Mouse (Mus musculus) spleen, adult 2 months (tissue): ENCODE results near the gene Tgif2. TPM values are rescaled to one million over a fixed set of nuclear protein-coding genes. Genes with fewer than 3 reads are reported as not detected.
A peak's percentile ranks its signal among the peaks of the same experiment; 100 is the strongest.
"Not testable (repeated sequence)": the region's sequence is repeated elsewhere in the genome, so short reads cannot be mapped to it uniquely, and the experiment has no call there.

Experiments
- DNase-seq, 2 experiments: peaks; one replicate each; pipeline versions ENCODE4 v3.0.0 to v3.0.0-alpha.2; 2012 to 2021; ENCODE audit warnings: low spot score in 2 of 2, low read depth in 1 of 2
- H3K27ac ChIP-seq: fragments of 200-500 bp; 2 replicates; pipeline ENCODE4 v1.5.1; 2012; ENCODE audit warnings: low read length, inconsistent platforms; ENCODE audit not compliant: insufficient read depth
- H3K27me3 ChIP-seq: fragments of 200-500 bp; 2 replicates; pipeline ENCODE4 v1.6.1; 2012; ENCODE audit warnings: mild to moderate bottlenecking, moderate library complexity, low read length, inconsistent platforms; ENCODE audit not compliant: control insufficient read depth, insufficient read depth
- H3K36me3 ChIP-seq: fragments of 200-500 bp; 2 replicates; pipeline ENCODE4 v1.6.1; 2012; ENCODE audit warnings: mild to moderate bottlenecking, low read length, inconsistent platforms; ENCODE audit not compliant: control insufficient read depth, insufficient read depth
- H3K4me1 ChIP-seq: fragments of 200-500 bp; 2 replicates; pipeline ENCODE4 v1.6.1; 2011; ENCODE audit warnings: inconsistent platforms; ENCODE audit not compliant: control insufficient read depth, insufficient read depth, insufficient read length
- H3K4me3 ChIP-seq: fragments of 200-500 bp; 2 replicates; pipeline ENCODE4 v1.5.1; 2011; ENCODE audit warnings: mild to moderate bottlenecking, inconsistent platforms; ENCODE audit not compliant: insufficient read depth, insufficient read length; ENCODE audit errors: extremely low read depth
- CTCF ChIP-seq: fragments of 200-500 bp; IDR thresholded peaks from 2 replicates; pipeline ENCODE4 v1.5.1; 2011; ENCODE audit warnings: mild to moderate bottlenecking, inconsistent platforms; ENCODE audit not compliant: insufficient read depth, insufficient read length, insufficient replicate concordance; ENCODE audit errors: extremely low read depth
- POLR2A ChIP-seq: fragments of 200-500 bp; IDR thresholded peaks from 2 replicates; pipeline ENCODE4 v1.6.1; 2011; ENCODE audit warnings: low read depth, low read length, inconsistent platforms
- WGBS: fragments of 180-500 bp; shearing (Covaris S2); methylation state at CpG from one replicate; pipeline ENCODE4 v1.1.7; 2018; 5-methylcytosine and 5-hydroxymethylcytosine counted together
- polyA plus RNA-seq: library from polyadenylated mRNA; depleted of rRNA; stranded (reverse); fragments of >200 nt; gene quantifications from 2 replicates; pipeline ENCODE4 v1.2.3, GENCODE M21; 2012

The Tgif2 gene
- polyA plus RNA-seq, 1 experiment: 11.8 TPM

- H3K4me3 ChIP-seq: no peak overlapping the region
- no peaks in the 10 kb centered on the region for H3K4me1 ChIP-seq
- no peaks in the 10 kb centered on the region for H3K36me3 ChIP-seq
- no peaks in the 10 kb centered on the region for H3K27me3 ChIP-seq
- peak in 1 of 2 experiments; percentile 29 for DNase-seq
- H3K27ac ChIP-seq: no peak overlapping the region
- 2% methylated on average over 2 of the region's 2 CpGs for WGBS
- TF ChIP-seq POLR2A (no peak), CTCF (peak; percentile 42; the same call in 1 of the 2 replicates)
Measured at GRCm38 (mm10) chr2:156809579-156809978, 30.2 kb upstream of the Tgif2 start.

- TF ChIP-seq CTCF: no peak
- no peak for TF ChIP-seq POLR2A
- H3K4me1 ChIP-seq: no peaks in the 10 kb centered on the region
- DNase-seq: no peak
- no peak overlapping the region for H3K27ac ChIP-seq
- 96% methylated on average over 10 of the region's 10 CpGs for WGBS
- H3K36me3 ChIP-seq: no peaks in the 10 kb centered on the region
- no peaks in the 10 kb centered on the region for H3K27me3 ChIP-seq
- H3K4me3 ChIP-seq: no peak overlapping the region
Measured at GRCm38 (mm10) chr2:156810716-156811115, 29.1 kb upstream of the Tgif2 start.

GRCm38 (mm10) chr2:156811556-156811955, 28.3 kb upstream of the Tgif2 start:
- no peak for DNase-seq
- Histone ChIP-seq H3K27me3 (no peaks in the 10 kb centered on the region), H3K4me3 (no peak overlapping the region), H3K27ac (no peak overlapping the region), H3K4me1 (no peaks in the 10 kb centered on the region), H3K36me3 (no peaks in the 10 kb centered on the region)
- WGBS: 73% methylated on average over 5 of the region's 5 CpGs
- no peak for TF ChIP-seq CTCF
- no peak for TF ChIP-seq POLR2A

- H3K27me3 ChIP-seq: no peaks in the 10 kb centered on the region
Measured at GRCm38 (mm10) chr2:156814344-156814801, 25.4 kb upstream of the Tgif2 start.

GRCm38 (mm10) chr2:156814893-156815292, 24.9 kb upstream of the Tgif2 start:
- no peak for DNase-seq
- H3K4me1 ChIP-seq: no peaks in the 10 kb centered on the region
- no peak for TF ChIP-seq POLR2A
- TF ChIP-seq CTCF: no peak
- H3K27ac ChIP-seq: no peak overlapping the region
- no peak overlapping the region for H3K4me3 ChIP-seq
- no peaks in the 10 kb centered on the region for H3K27me3 ChIP-seq
- 50% methylated on average over 5 of the region's 5 CpGs for WGBS
- no peaks in the 10 kb centered on the region for H3K36me3 ChIP-seq

More at GRCm38 (mm10) chr2:156814344-156814801, 25.4 kb upstream of the Tgif2 start:
- H3K36me3 ChIP-seq: no peaks in the 10 kb centered on the region
- H3K27ac ChIP-seq: no peak overlapping the region
- WGBS: 15% methylated on average over 8 of the region's 8 CpGs
- TF ChIP-seq CTCF: no peak
- TF ChIP-seq POLR2A: no peak
- DNase-seq: no peak
- H3K4me1 ChIP-seq: no peaks in the 10 kb centered on the region
- H3K4me3 ChIP-seq: no peak overlapping the region

- WGBS: 95% methylated on average over 3 of the region's 3 CpGs
- Histone ChIP-seq H3K36me3 (no peaks in the 10 kb centered on the region), H3K27me3 (no peaks in the 10 kb centered on the region), H3K4me3 (no peak overlapping the region), H3K27ac (no peak overlapping the region), H3K4me1 (no peaks in the 10 kb centered on the region)
- TF ChIP-seq POLR2A (no peak), CTCF (no peak)
- no peak for DNase-seq
Measured at GRCm38 (mm10) chr2:156815412-156815811, 24.4 kb upstream of the Tgif2 start.

- Histone ChIP-seq H3K27ac (no peak overlapping the region), H3K27me3 (no peaks in the 10 kb centered on the region), H3K36me3 (no peaks in the 10 kb centered on the region), H3K4me1 (no peaks in the 10 kb centered on the region), H3K4me3 (no peak overlapping the region)
- TF ChIP-seq CTCF (no peak), POLR2A (no peak)
- no peak for DNase-seq
- WGBS: 86% methylated on average over 1 of the region's 1 CpGs
Measured at GRCm38 (mm10) chr2:156816116-156816515, 23.7 kb upstream of the Tgif2 start.

- not testable (repeated sequence) for H3K36me3 ChIP-seq, H3K4me1 ChIP-seq, DNase-seq, H3K4me3 ChIP-seq, H3K27ac ChIP-seq, H3K27me3 ChIP-seq
- 85% methylated on average over 6 of the region's 6 CpGs for WGBS
Measured at GRCm38 (mm10) chr2:156825128-156825527, 14.7 kb upstream of the Tgif2 start.
